Comparison of ENCODE assay signal across 8 mouse cellular contexts in genomic region chrX:162527240-162527639, GRCm38 (mm10).
A peak's percentile ranks its signal among the peaks of the same experiment; 100 is the strongest.
DNase-seq lines count a peak whose midpoint lies in the region; ATAC-seq and TF ChIP-seq lines count a peak whose summit lies in the region.
"Had no signal": no experiment of that assay in that cellular context is flagged by ENCODE, and none has a peak within 500 bp of the region (broad histone marks: within the 10 kb centered on the region; RNA-seq: fewer than 3 reads in every experiment).

No protein-coding gene starts in this region.

- no peaks in the 10 kb centered on the region for H3K4me1 ChIP-seq in hindbrain, postnatal 0 days (ENCODE audit: insufficient read depth, low read length)
- H3K4me1 ChIP-seq in limb, embryonic 10.5 days = no peaks in the 10 kb centered on the region
- H3K4me1 ChIP-seq: lung, embryonic 15.5 days had no signal

- no peak overlapping the region for H3K27ac ChIP-seq in hindbrain, postnatal 0 days
- H3K27ac ChIP-seq in limb, embryonic 10.5 days = no peak overlapping the region
- H3K27ac ChIP-seq: lung, embryonic 15.5 days had no signal

- H3K4me3 ChIP-seq in hindbrain, postnatal 0 days (ENCODE audit: low read length) = no peak overlapping the region
- no peak overlapping the region for H3K4me3 ChIP-seq in limb, embryonic 10.5 days
- H3K4me3 ChIP-seq: lung, embryonic 15.5 days had no signal

- TF ChIP-seq CTCF in hindbrain, postnatal 0 days (IDR thresholded peaks at IDR 0.05; ENCODE audit: low read depth) = peak; percentile 79

- peak; percentile 43; the same call in 1 of the 2 replicates for ATAC-seq in hindbrain, postnatal 0 days

- H3K27me3 ChIP-seq in hindbrain, postnatal 0 days (ENCODE audit: insufficient read depth, low read length) = no peaks in the 10 kb centered on the region
- peaks cover 77% of the 10 kb centered on the region for H3K27me3 ChIP-seq in limb, embryonic 10.5 days (ENCODE audit: low read depth, poor library complexity, severe bottlenecking)

- H3K9me3 ChIP-seq in hindbrain, postnatal 0 days (ENCODE audit: low read length) = no peaks in the 10 kb centered on the region
- no peaks in the 10 kb centered on the region for H3K9me3 ChIP-seq in limb, embryonic 10.5 days (replicated peaks)
- H3K9me3 ChIP-seq: lung, embryonic 15.5 days had no signal

- DNase-seq in ovary, postnatal 36 days (ENCODE audit: low spot score) = peak; percentile 32
- no peak for DNase-seq in ovary, adult 18-20 months (ENCODE audit: low spot score)
- peak; percentile 22 to 30 for DNase-seq in adrenal gland, adult 18-20 months (ENCODE audit: low spot score in 2 of 2)
- peak; percentile 66 to 80 for DNase-seq in cerebellum, postnatal 25 days
- peak; percentile 73 for DNase-seq in hindbrain, postnatal 0 days (ENCODE audit: low spot score)
- DNase-seq in limb, embryonic 10.5 days (ENCODE audit: low spot score) = peak; percentile 42
- peak; percentile 63 for DNase-seq in retina, postnatal 1 day

- no peak overlapping the region for H3K9ac ChIP-seq in hindbrain, postnatal 0 days (replicated peaks; ENCODE audit: low read length)
- H3K9ac ChIP-seq: lung, embryonic 15.5 days had no signal

- H3K36me3 ChIP-seq in hindbrain, postnatal 0 days (ENCODE audit: insufficient read depth, low read length) = no peaks in the 10 kb centered on the region
- no peaks in the 10 kb centered on the region for H3K36me3 ChIP-seq in limb, embryonic 10.5 days
- H3K36me3 ChIP-seq: lung, embryonic 15.5 days had no signal

- 47% methylated on average over 2 of the region's 2 CpGs for WGBS in hindbrain, postnatal 0 days
- whole genome bisulfite sequencing in limb, embryonic 10.5 days = 32% methylated on average over 2 of the region's 2 CpGs

- no peak overlapping the region for H3K4me2 ChIP-seq in hindbrain, postnatal 0 days (ENCODE audit: low read depth, low read length)
- H3K4me2 ChIP-seq: lung, embryonic 15.5 days had no signal
